Mouse (Mus musculus) limb, embryonic 10.5 days (tissue): ENCODE results near the gene Hsd17b7. TPM values are rescaled to one million over a fixed set of nuclear protein-coding genes. Genes with fewer than 3 reads are reported as not detected.
A peak's percentile ranks its signal among the peaks of the same experiment; 100 is the strongest.

Experiments used
- DNase-seq: peaks from one replicate; pipeline ENCODE4 v3.0.0-alpha.2; 2017; ENCODE audit warnings: low spot score
- H3K27ac ChIP-seq: fragments of 300-500 bp; sonication (generic); 2 replicates; pipeline ENCODE4 v1.5.1; 2016; ENCODE audit warnings: mild to moderate bottlenecking
- H3K27me3 ChIP-seq: fragments of 300-500 bp; sonication (generic); 2 replicates; pipeline ENCODE4 v1.6.1; 2016; ENCODE audit warnings: low read depth, mild to moderate bottlenecking; ENCODE audit not compliant: poor library complexity, severe bottlenecking
- H3K36me3 ChIP-seq: fragments of 300-500 bp; sonication (generic); 2 replicates; pipeline ENCODE4 v1.6.1; 2016; ENCODE audit warnings: mild to moderate bottlenecking, moderate library complexity
- H3K4me1 ChIP-seq: fragments of 300-500 bp; sonication (generic); 2 replicates; pipeline ENCODE4 v1.6.1; 2016
- H3K4me3 ChIP-seq: fragments of 300-500 bp; sonication (generic); 2 replicates; pipeline ENCODE4 v1.5.1; 2016; ENCODE audit warnings: mild to moderate bottlenecking, moderate library complexity
- H3K9me3 ChIP-seq: fragments of 300-500 bp; sonication (generic); replicated peaks from 2 replicates; pipeline ENCODE4 v1.6.1; 2016; ENCODE audit warnings: mild to moderate bottlenecking
- WGBS: fragments of 180-500 bp; shearing (Covaris S2); methylation state at CpG from one replicate; pipeline ENCODE4 v1.1.7; 2016; 5-methylcytosine and 5-hydroxymethylcytosine counted together
- polyA plus RNA-seq: library from polyadenylated mRNA; unstranded; fragments of >200 nt; fragmentation: Nextera tagmentation; extraction: Ambion mirVana; gene quantifications from 2 replicates; pipeline ENCODE4 v1.2.1, GENCODE M21; 2016

Hsd17b7 gene
- polyA plus RNA-seq, 1 experiment from 2014 or later = 18.2 TPM

DNA sequence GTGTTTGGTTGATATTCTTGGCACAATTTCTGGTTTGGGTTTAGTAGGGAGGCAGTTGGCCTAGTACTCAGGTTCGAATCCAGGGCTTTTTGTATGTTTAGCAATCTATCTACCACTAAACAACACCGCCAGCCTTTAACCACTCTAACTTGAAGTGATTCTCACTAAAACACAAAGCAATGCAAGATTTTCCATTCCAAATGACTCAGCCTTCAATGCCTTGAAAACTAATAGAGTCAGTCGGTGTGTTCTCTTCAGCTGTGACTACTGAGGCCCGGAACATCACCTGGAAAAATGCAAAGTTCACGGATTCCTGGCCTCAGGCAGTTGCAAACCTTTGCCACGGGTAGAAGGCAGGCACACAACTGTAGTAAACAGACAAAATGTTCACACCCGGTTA lies 37.3 kb downstream of the Hsd17b7 start:
- H3K36me3 ChIP-seq = no peaks in the 10 kb centered on the region
- no peak for DNase-seq
- H3K4me1 ChIP-seq = peaks cover 4% of the 10 kb centered on the region; the same call in 1 of the 2 replicates
- H3K4me3 ChIP-seq = no peak overlapping the region
- H3K27ac ChIP-seq = no peak overlapping the region
- no peaks in the 10 kb centered on the region for H3K9me3 ChIP-seq
- H3K27me3 ChIP-seq = 0 out of 2 replicates have a peak, but pooled peaks cover 3% of the 10 kb centered on the region
- 85% methylated on average over 7 of the region's 7 CpGs for WGBS

DNA sequence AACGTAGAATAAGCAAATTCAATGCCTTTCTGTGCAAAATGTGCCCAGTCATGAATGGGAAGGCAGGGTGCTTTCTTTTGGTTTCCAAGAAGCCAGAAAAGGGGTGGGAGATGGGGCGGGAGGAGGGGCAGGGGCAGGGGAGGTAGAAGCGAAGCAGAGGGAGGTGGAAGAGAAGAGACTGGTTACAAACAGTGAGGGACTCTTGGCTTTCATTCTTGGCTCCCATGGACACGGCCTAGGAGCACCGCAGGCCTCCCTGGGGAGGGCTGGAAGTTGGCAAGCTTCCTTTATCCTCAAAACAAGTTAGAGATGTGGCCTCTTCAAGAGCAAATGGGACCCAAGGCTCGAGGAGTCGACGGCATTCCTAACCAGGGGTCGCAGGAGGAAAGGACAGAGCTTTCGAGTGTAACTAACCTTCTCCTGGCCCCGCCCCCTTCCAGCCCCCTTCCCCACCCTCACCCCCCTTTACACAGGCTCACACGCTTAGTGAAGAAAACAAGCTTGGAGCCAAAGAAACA lies 40.5 kb downstream of the Hsd17b7 start, which contains the start of gene Ccdc190:
Gene Ccdc190, plus strand, starts transcription at position 195 of the 518 bp plus-strand sequence.
- no peak within 1 kb of the TSS for H3K4me3 ChIP-seq
- no peak for DNase-seq
- H3K36me3 ChIP-seq = no peaks in the 10 kb centered on the region
- WGBS = 22% methylated on average over 12 of the region's 12 CpGs
- peaks cover 4% of the 10 kb centered on the region; the same call in 1 of the 2 replicates for H3K4me1 ChIP-seq
- H3K9me3 ChIP-seq = no peaks in the 10 kb centered on the region
- H3K27ac ChIP-seq = peak within 1 kb of the TSS; percentile 30; the same call in 1 of the 2 replicates
- 0 out of 2 replicates have a peak, but pooled peaks cover 3% of the 10 kb centered on the region for H3K27me3 ChIP-seq

DNA sequence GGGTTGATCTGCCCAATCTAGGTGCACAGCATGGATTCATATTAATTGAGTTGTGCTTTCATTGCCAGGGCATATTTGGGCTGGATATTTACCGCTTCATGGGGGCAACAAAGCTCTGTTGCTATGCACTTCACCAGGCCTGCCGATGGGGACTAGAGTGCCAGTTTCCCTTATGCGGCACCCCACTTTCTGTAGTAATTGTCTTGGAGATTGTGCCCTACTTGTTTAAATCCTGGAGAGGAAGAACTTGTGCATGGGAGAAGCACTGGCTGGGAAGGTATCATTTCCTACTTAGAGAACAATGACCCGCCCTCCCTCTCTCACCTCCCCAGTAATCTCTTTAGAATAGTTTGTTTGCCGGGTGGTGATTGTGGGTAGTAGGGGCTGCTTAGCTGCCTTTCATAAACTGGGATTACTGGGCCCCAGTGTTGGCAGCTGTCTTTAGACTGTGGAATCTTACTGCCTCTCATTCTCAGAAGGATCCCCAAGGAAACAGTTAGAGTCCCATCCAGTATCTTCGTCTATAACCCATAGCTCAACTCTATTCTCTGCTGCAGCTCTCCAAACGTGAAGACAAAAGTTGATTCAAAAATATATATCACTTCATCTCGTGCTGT lies 41.2 kb downstream of the Hsd17b7 start:
- 70% methylated on average over 8 of the region's 8 CpGs for WGBS

DNA sequence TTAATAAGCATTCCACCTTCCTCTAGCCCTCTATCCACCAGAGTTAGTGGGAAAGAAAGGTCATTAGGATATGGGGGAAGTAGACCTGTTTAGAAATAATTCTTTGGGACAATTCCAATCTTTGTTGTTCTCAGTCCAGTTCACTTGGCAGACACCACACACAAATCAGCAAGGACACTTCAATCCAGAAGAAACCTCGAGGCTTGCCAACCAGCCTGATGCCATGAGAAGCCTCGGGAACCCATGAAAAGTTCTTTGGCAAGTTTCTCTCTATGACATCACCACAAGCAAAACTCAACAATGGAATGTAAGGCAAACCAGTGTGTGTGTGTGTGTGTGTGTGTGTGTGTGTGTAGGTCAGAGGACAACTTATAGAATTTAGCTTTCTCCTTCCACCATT lies 44.5 kb downstream of the Hsd17b7 start:
- Histone ChIP-seq H3K27me3 (0 out of 2 replicates have a peak, but pooled peaks cover 11% of the 10 kb centered on the region), H3K36me3 (no peaks in the 10 kb centered on the region), H3K4me3 (no peak overlapping the region), H3K9me3 (no peaks in the 10 kb centered on the region), H3K27ac (no peak overlapping the region), H3K4me1 (peaks cover 4% of the 10 kb centered on the region; the same call in 1 of the 2 replicates)
- no peak for DNase-seq
- WGBS = 95% methylated on average over 2 of the region's 2 CpGs

More for the DNA sequence above, 41.2 kb downstream of the Hsd17b7 start:
- no peak overlapping the region for H3K27ac ChIP-seq
- H3K4me1 ChIP-seq = peaks cover 4% of the 10 kb centered on the region; the same call in 1 of the 2 replicates
- H3K9me3 ChIP-seq = no peaks in the 10 kb centered on the region
- H3K27me3 ChIP-seq = 0 out of 2 replicates have a peak, but pooled peaks cover 3% of the 10 kb centered on the region
- no peak for DNase-seq
- no peak overlapping the region for H3K4me3 ChIP-seq
- H3K36me3 ChIP-seq = no peaks in the 10 kb centered on the region

DNA sequence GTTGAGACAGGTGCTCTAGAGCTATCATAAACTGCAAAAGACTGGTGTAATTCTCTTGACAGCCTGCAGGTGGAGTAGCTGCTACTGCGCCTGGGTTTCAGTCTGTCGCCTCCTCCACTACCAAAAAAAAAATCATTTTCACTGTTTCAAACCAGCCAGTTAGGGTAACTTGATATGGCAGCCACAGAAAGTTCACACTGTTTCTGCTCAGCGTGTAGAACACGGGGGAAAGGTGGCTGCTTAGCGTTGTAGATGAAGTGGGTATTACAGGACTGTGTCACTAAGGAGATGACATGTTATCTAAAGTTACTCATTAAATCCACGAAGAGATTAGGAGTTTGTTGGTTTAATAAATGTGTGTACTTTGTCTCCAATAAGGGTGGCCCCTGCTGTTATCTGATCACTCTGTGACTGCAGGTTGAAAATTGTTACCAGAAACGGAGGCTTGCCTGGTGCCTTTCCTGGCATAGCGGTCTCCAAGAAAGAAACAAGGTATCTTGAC lies 47.3 kb downstream of the Hsd17b7 start:
- 0 out of 2 replicates have a peak, but pooled peaks cover 12% of the 10 kb centered on the region for H3K27me3 ChIP-seq
- no peaks in the 10 kb centered on the region for H3K36me3 ChIP-seq

DNA sequence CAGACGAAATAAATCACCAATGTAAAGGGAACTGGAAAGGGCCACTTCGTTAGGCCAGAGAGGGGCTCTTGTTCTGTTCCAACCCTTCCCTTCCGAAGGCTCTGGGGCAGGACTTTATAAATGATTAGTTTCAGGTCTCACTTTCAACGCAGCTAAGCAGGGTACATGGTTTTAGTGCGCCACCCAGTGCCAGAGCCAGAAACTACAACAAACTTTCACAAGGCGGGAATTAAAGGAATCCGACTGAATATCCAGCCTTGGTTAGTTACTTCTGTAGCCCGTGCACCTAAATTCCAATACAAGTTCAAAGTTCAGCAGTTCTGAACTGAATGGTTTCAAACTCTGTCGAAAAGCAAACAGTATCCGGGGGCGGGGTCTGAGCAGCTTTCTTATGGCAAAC lies 49.8 kb downstream of the Hsd17b7 start:
- 5% methylated on average over 11 of the region's 11 CpGs for WGBS
- Histone ChIP-seq H3K4me3 (no peak overlapping the region), H3K4me1 (peaks cover 20% of the 10 kb centered on the region)

More for the DNA sequence above, 47.3 kb downstream of the Hsd17b7 start:
- H3K27ac ChIP-seq = no peak overlapping the region
- 42% methylated on average over 8 of the region's 8 CpGs for WGBS
- H3K4me3 ChIP-seq = no peak overlapping the region
- H3K4me1 ChIP-seq = peaks cover 14% of the 10 kb centered on the region
- DNase-seq = no peak
- no peaks in the 10 kb centered on the region for H3K9me3 ChIP-seq

DNA sequence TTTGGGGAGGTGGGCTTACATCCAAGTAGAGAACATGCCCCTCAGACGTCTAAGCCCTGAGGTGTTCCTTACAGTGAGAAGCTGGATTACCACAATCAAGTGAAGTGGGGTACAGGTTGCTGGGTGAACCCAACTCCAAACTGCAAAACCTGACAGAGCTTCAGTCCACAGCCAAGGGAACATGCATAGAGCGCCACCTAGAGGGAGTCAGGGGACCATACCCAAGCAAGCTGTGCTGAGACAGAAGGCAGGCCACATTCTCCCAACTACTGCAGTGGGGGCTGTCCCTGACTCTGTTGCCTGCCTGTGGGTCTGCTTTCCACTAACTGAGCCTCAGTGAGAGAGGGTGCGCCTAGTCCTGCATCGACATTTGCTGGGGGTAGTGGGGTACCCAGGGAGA lies 51.0 kb downstream of the Hsd17b7 start:
- H3K27ac ChIP-seq = no peak overlapping the region

More for the DNA sequence above, 49.8 kb downstream of the Hsd17b7 start:
- Histone ChIP-seq H3K9me3 (no peaks in the 10 kb centered on the region), H3K36me3 (no peaks in the 10 kb centered on the region), H3K27ac (no peak overlapping the region), H3K27me3 (0 out of 2 replicates have a peak, but pooled peaks cover 12% of the 10 kb centered on the region)
- peak; percentile 86 for DNase-seq

DNA sequence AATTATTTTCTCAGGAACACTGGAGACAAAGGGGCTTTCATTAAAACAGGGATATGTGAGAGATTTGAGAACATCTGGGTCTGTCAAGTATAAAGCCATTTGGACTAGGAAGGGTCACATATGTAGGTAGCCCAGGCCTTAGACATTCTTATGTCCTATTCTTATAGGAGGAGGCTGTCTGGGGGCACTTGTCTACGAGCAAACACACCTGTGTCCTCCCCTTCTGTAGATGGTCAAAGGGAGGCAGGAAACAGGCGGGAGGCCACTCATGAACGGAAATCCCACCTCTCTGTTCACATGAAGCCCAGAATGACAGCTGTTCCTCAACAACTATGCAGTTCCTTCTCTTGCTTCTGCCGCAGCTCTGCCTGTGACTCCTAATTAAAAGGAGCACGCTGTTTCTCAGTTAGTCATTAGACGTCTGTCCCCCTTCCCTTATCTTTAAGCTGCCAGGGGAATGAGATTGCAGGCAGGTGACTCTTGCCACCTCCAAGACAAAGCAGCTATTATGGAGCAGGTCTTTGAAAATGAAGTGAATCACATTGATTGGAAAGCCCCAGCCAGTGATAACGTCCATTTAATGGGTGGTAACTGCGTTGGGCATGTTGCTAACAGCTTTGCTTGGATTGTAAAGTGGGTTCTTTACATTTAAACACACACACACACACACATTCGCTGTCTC lies 51.8 kb downstream of the Hsd17b7 start:
- Histone ChIP-seq H3K27ac (0 out of 2 replicates have a peak overlapping the region, but pooled peaks have one; percentile 14), H3K4me3 (no peak overlapping the region), H3K4me1 (peaks cover 20% of the 10 kb centered on the region), H3K9me3 (no peaks in the 10 kb centered on the region), H3K27me3 (0 out of 2 replicates have a peak, but pooled peaks cover 12% of the 10 kb centered on the region), H3K36me3 (no peaks in the 10 kb centered on the region)
- WGBS = 68% methylated on average over 9 of the region's 9 CpGs
- no peak for DNase-seq

More for the DNA sequence above, 51.0 kb downstream of the Hsd17b7 start:
- no peaks in the 10 kb centered on the region for H3K36me3 ChIP-seq
- peak; percentile 69 for DNase-seq
- 0 out of 2 replicates have a peak, but pooled peaks cover 12% of the 10 kb centered on the region for H3K27me3 ChIP-seq
- H3K9me3 ChIP-seq = no peaks in the 10 kb centered on the region
- WGBS = 34% methylated on average over 4 of the region's 4 CpGs
- H3K4me1 ChIP-seq = peaks cover 20% of the 10 kb centered on the region
- H3K4me3 ChIP-seq = no peak overlapping the region

DNA sequence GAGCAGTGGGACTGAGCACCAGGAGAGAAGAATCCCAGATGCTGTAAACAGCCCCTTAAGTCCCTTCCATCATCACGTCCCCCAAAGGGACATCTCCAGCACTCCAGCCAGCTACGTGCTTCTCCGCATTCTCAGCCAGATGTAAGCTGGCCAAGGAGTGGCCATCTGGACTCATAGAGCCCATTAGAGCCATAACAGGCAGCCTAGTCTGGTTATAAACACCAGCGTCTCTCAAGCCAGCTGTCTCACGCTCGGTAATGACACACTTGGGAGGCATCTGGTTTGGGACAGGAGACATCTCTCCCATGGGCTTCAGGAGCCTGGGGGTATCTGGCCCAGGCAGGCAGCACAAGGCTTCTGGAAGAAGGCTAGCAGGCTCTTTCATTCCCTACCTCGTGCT lies 52.4 kb downstream of the Hsd17b7 start:
- Histone ChIP-seq H3K4me1 (peaks cover 21% of the 10 kb centered on the region), H3K27me3 (0 out of 2 replicates have a peak, but pooled peaks cover 12% of the 10 kb centered on the region), H3K27ac (no peak overlapping the region), H3K9me3 (no peaks in the 10 kb centered on the region), H3K4me3 (no peak overlapping the region), H3K36me3 (no peaks in the 10 kb centered on the region)
- 28% methylated on average over 7 of the region's 7 CpGs for WGBS
- DNase-seq = peak; percentile 49

DNA sequence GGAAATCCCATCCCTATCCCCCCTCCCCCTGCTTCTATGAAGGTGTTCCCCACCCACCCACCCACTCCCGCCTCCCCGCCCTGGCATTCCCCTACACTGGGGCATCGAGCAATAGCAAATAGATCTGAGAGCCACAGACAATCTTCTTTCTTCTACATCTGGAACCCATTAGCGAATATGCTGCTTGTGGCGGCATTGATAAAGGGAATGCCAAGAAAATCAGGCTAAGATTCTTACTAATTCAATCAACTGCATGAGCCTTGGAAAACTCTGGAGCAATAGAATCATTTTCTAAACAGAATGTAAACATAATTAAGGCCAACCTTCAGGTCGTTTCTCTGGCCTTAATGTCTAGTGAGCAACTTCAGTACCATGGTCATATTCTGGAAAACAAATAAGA lies 57.5 kb downstream of the Hsd17b7 start:
- Histone ChIP-seq H3K9me3 (no peaks in the 10 kb centered on the region), H3K27me3 (no peaks in the 10 kb centered on the region), H3K36me3 (no peaks in the 10 kb centered on the region), H3K27ac (no peak overlapping the region), H3K4me1 (peaks cover 9% of the 10 kb centered on the region), H3K4me3 (no peak overlapping the region)
- WGBS = 51% methylated on average over 6 of the region's 6 CpGs
- DNase-seq = no peak

DNA sequence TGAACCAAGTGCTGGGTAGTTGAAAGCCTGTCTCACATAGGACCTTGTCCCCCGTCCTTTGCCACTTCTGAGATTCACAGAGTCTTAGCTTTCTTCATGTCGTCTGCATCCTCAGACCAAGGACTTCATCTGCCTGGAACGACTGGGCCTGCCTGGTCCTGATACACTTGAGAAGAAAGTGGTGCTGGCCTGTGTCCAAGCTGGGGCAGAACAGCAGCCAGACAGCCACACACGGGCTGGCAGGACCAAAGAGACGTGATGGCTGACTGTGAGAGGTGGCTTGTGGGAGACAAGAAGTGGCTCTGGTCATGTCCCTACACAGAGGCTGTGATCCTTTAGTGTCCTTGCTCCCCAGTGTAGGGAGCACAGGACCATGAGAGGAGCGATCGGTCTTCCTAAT lies 58.3 kb downstream of the Hsd17b7 start:
- H3K36me3 ChIP-seq = no peaks in the 10 kb centered on the region
- no peak overlapping the region for H3K4me3 ChIP-seq
- no peaks in the 10 kb centered on the region for H3K27me3 ChIP-seq
- H3K9me3 ChIP-seq = no peaks in the 10 kb centered on the region
- WGBS = 89% methylated on average over 7 of the region's 7 CpGs
- DNase-seq = no peak
- H3K27ac ChIP-seq = no peak overlapping the region
- 0 out of 2 replicates have a peak, but pooled peaks cover 5% of the 10 kb centered on the region for H3K4me1 ChIP-seq

DNA sequence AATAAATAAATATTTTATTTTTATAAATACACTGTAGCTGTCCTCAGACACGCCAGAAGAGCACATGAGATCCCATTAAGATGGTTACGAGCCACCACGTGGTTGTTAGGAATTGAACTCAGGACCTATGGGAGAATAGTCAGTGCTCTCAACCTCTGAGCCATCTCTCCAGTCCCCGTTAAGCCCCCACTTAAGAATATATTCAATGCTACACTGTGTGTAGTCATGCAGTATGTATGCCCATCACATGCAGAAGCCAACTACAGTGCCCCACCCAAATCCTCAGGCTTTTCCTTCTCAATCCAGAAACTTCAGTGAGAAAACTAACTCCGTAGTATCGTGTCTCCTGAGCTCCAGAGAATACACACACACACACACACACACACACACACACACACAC lies 59.4 kb downstream of the Hsd17b7 start:
- WGBS = 92% methylated on average over 6 of the region's 6 CpGs
- Histone ChIP-seq H3K27me3 (no peaks in the 10 kb centered on the region), H3K27ac (no peak overlapping the region)

More for the DNA sequence above, 59.4 kb downstream of the Hsd17b7 start:
- Histone ChIP-seq H3K4me1 (0 out of 2 replicates have a peak, but pooled peaks cover 5% of the 10 kb centered on the region), H3K36me3 (no peaks in the 10 kb centered on the region), H3K4me3 (no peak overlapping the region), H3K9me3 (no peaks in the 10 kb centered on the region)
- no peak for DNase-seq
